Mouse (Mus musculus) embryo, embryonic 10 days (tissue): Measurements from ENCODE around the gene Btbd7.
A peak's percentile ranks its signal among the peaks of the same experiment; 100 is the strongest.

Experiments
- DNase-seq: peaks from one replicate; pipeline ENCODE4 v3.0.0-alpha.2; 2015; ENCODE audit warnings: low spot score

Gene Btbd7

DNA sequence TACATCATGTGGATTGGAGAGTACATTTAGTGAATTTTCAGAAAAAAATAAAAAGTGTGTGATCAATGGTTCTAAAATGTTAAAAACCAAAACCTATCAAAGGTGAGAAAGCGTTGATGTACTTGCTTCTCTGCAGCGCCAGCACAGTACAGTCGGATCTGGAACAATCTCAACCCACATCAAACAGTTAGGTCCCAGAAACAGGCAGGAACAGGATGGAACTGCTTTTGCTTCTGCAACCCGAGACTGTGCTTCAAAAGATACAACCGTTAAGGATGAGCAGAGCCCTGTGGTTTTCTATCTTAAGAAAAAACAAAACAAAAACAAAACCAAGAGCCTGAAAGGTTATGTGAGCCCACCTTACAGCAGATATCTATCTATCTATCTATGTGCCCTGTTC lies 95.4 kb downstream of the Btbd7 start:
- DNase-seq = no peak

DNA sequence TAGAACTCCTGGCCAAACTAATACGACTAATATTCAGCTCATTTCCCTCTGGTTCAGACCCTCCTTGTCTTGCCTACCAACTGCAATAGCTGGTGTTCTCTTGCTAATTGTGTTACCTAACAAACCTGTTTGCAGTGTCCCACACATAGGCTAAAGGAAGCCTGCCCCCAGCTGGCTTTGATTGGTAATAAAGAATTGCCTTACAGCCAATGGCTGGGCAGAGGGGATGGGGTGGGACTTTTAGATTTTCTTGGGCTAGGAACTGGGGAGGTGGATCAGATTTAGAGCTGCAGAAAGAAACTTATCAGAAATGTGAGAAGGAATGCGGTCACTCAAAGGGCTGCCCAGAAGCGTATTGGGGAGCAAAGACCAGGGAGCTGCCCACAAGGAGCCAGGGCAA lies 98.8 kb downstream of the Btbd7 start:
- peak; percentile 18 for DNase-seq

DNA sequence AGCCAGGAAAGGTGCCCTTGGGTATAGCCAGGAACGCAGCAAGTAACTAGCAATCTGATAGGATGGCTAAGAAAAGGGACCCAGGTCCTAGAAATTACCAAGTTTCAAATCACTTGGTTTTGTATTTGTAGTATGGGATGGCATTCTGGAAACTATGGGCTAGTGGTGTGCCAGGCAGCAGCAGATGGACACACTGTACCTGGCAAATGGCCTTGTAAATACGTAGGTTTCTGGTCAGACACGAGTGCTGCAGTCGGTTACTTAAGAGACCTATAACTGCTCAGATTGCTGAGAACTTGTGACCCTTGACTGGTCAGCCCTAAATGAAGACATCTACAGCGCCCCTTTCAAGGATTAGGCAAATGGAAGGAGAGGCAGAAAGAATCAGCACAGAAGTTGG lies 100.1 kb downstream of the Btbd7 start:
- no peak for DNase-seq

DNA sequence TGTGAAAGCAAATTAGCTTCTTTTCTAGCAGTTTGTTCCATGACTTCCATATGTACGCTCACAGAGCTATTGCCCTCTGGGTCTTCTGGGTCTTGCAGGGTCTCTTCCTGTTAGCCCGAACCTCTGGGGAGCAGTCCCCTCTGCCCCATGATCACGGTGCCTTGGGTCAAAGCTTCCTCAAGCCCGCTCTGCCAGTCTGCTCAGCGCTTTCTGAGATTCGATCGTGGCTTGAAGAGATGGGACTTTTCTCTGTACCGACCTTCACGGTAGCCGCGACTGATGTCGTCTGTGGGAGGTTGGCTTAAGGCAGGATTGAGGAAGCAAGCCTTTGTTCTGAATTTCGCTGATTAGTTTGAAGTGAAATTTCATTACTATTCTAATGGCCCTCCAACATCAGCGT lies 102.2 kb downstream of the Btbd7 start:
- DNase-seq = no peak

DNA sequence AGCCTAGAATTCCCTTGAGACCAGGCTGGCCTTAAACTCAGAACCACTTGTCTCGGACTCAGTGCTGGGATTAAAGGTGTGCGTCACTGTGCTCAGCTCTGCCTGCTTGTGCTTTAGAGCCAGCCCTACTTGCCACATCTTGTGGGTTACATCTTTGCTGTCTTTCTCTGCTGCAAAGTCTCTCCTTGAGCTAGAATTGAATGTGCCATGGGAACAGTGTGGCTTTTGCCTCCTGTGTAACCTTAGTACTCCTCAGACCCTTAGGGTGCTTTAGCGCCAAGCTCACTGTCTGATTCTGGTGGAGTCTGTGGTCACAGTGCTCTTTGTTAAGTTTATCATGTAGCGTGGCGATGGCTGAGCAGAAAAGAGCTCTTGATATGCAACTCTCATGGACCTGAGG lies 105.6 kb downstream of the Btbd7 start:
- no peak for DNase-seq

DNA sequence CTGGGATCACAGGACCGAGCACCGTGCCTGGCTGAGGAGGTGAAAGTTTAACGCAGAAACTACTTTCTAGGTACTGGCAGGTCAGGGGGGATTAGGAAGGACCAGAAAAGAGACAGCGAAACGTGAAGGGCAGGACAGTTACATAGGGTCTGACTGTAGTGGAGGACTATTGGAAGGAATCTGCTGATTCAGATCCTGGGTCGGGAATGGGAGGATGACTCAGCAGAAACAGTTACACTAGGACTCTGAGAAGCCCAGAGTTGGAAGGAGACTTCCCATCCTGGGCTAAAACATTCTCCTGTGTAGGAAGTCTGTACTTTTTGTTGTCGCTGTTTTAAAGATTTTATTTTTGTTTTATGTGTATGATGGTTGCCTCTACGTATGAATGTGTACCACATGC lies 106.7 kb downstream of the Btbd7 start:
- no peak for DNase-seq

DNA sequence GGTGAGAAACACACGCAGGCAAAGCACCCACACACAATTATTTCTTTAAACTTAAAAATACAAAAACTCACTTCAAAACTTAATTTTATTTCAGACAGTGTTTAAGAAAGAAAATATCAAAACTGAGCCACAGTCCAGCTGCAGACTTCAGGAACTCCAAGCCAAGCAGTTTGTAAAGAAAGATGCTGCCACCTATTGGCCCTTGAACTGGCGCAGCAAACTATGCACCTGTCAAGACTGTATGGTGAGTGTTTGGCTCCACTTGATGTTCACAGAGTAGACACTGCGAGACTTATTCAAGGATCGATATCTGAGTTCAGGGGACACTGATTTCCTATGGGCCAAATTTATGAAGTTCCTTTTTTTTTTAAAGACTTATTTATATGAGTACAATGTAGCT lies 109.3 kb downstream of the Btbd7 start:
- DNase-seq = no peak

DNA sequence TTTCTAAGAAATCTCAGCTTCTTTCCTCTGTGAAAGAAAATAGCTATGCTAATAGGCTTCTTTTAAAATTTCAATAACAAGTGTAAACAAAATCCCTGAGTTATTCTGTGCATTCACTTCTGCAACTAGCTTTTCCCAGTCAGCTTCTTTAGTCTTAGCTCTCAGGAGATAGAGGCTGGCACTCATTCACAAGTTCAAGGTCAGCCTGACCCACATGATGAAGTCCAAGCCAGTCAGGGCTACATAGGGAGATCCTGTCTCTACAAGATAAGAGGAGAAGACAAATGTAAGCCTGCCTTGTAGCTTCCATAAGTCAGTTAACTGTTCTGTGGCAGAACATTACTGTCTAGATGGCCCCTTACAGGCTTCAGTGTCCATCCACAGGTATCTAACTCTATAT lies 114.6 kb downstream of the Btbd7 start:
- no peak for DNase-seq

DNA sequence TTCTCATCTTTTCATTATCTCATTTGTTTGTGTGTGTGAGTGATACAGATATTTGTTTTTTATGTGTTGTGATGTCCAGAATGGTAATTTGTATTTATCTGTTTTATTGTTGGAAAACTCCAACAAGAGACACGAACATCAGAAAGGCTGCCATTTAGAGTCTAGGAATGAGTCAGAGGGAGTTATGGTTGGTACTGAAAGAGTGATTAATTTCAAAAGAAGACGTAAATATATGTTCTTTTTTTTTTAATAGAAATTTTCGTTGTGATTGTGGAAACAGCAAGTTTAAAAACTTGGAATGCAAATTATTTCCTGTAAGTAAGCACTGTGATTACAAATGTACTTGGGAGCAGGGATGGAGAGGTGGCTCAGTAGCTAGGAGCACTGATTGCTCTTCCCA lies 116.6 kb downstream of the Btbd7 start:
- DNase-seq = no peak

DNA sequence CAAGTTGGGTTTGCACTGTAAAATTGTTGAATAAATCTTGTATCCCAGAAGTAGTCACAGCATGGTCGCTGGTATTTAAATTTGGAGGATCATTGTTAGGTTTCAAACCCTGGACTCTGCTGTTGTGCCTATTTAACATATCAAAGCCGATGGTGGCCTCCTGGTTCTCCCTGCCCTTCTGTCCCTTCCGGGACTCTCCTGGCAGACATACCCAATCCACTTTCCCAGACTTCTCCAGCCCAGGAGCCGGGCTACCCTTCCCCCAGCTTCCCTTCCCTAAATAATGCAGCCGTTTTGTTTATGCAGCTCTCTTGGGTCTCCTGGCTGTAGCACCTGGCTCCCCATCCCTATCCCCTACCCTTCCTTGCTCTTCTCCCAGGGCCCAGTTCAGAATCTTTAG lies 119.3 kb downstream of the Btbd7 start:
- no peak for DNase-seq

DNA sequence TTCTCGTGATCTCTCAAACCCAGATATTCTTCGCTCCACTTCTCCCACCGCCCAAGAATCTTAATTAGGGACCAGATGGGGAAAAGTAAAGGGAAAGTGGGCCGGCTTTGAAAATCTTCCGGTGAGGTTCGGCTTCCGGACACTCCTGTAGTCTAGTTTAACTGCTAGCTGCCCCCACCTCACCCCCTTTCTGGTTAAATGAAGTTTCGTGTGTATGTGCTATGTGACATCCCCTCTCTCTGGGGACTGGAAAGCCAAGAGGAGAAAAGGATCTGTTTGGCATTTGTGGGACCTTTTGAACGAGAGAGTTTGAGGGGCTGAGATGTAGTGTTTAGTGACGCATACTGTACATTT lies 119.9 kb downstream of the Btbd7 start, which contains the start of gene Gm20604:
TSS of gene Gm20604 (minus strand) at position 270 of the 354 bp plus-strand sequence.
- DNase-seq = no peak

DNA sequence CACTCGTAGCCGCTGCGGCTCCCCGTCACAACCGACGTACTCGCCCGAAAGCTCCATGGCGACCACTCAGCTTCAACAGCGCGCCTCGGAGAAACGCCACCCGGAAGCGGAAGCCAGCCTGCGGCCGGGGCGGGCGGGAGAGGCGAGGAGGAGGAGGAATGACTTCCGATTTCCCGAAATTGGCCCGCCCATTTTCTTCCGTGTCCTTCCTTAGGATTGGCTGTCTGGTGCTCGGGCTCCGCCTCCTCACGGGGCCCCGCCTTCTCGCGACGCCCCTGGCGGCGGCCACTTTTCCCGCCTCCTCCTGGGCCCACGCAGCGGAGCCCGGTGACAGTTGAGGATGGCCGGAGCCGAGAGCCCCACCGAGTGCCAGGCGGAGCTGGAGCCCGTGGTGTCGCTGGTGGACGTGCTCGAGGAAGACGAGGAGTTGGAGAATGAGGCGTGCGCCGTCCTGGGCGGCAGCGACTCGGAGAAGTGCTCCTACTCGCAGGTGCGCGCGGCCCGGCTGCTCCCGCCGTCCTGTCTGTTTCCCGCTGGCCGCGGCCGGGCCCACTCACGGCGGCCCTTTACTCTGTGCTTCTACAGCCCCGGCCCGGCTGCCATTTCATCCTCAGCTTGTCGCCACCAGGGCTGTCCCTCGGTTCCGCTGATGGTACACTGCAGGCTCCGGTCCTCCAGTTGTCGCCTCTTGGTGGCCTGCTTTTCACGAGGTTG lies 120.4 kb downstream of the Btbd7 start, which contains the start of the genes Gm28051, Gon7 and Ubr7:
TSS of gene Gm28051 (minus strand) at position 77 of the 714 bp plus-strand sequence.
TSS of gene Gon7 (minus strand) at position 115 of the 714 bp plus-strand sequence.
TSS of gene Ubr7 (plus strand) at position 279 of the 714 bp plus-strand sequence.
- peak; percentile 97 for DNase-seq

DNA sequence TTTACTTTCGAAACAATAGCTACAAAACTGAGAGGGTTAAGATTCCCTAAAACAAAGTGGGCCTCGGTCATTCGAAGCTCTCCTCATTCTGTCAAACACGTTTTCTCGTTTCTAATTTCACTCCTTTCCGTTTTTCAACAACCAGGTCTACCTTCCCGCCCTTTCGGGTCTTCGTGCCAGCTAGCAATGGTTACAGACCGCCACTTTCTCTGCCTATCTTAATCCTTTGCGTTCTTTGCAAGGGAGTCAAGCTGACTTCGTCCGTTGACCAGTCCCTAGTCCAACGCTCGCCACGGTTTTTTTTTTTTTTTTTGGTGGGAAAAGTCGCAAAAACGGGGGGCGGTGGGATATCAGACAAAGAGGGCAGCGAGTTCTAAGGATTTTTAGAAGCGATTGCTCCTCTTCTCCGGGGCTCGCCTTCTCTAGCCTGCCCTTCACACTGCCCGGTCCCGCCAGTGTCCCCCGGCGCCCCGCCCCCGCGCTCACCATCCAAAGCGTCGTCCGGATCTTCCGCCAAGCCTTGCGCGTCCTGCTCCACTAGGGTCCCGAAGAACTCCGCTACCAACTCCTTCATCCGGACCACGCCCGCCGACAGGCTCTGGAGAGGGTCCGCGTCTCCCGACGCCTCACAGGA lies 121.1 kb downstream of the Btbd7 start:
- DNase-seq = peak; percentile 16

DNA sequence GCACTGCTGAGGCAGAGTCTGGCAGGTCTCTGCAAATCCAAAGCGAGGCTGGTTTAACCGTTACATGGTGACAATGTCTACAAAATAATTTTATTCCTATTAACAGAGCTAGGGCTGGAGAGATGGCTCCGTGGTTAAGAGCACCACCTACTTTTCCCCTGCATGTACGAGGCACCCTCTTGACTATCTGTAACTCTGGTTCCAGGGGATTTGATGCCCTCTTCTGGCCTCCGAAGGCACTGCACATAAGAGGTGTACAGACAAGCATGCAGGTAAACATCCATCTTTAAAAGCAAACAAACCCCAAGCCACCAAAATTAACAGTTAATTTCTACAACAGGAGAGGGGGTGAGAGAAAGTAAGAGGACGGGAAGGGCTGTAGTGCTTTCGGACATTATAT lies 122.0 kb downstream of the Btbd7 start:
- DNase-seq = no peak

DNA sequence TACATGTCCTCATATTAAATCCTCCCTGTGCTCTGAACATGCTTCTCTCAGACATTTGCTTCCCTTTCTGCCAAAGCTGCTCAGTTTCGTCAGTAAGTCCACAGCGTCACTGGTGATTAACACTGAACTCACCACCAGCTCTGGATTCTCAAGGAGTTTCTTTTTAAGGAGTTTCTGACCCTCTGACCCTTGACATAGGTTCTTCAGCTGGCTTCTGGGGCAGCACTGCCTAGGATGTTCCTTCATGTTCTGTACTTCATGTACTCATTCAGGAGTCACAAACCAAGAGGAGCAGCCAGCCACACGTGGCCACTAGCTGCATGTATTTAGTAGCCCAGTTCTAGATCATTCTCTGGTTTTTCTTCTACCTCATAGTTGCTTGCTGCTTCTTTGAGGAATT lies 130.0 kb downstream of the Btbd7 start:
- DNase-seq = no peak

DNA sequence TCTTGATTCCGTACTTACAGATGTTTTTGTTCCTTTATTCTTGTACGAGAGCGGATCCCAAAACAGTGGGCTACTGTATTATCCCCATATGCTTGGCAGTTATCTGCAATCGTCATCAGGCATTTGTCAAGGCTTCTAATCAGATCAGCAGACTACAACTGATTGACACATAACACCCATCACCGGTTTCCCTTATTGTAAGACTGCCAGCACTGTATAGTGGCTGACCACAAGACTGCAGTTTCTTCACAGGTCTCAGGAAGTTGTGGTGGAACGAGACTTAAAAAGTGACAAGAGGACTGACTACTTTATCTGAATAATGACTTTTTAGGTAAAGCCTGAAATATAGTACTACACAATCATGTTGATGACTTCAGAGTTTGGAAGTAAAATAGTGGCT lies 133.4 kb downstream of the Btbd7 start:
- DNase-seq = no peak

DNA sequence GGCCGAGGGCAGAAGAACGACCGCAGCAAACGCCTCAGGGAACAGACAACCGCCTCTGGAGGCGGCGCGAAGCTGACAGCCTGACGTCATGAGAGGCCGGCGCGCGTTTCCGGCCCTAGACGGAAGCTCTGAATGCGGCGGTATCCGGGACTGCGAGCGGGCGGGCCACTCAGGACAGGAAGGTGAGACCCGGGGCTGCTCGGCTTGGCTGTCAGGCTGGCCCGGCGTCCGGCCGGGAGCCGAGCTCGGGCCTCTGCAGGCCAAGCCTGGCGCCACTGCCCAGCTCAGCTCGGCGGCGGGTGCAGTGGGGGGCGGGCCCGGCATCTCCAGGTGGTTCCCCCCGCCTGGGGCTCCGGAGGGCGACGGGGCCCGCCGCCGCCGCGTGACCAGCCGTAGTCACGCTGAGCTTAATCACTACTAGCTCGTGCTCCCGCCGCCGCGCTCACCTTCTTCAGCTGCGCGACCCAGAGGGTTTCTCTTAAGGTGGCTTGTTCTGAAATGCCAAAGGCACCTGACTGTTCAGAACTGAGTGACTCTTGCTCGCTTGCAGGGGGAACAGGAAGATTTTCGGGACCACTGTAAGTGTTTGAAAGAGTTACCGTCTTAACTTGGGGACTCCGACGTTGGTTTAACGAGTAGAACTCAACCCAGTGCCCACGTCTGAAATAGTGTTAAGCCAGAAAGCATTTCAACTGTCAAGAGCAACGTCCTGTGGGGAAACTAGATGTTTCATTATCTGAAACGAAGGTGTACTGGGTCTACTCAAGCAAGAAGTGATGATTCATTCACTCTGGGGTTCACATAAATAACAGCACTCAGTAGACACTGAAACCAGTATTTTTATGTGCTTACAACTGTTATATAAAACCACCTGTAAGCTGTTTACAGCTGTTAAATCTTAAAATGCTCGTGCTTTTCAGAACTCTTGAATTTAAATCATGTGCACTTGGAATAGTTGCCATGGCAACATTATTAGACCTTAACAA lies 134.4 kb downstream of the Btbd7 start, which contains the start of the genes Moap1 and Tmem251:
TSS of gene Moap1 (minus strand) at position 73 of the 986 bp plus-strand sequence.
TSS of gene Tmem251 (plus strand) at position 174 of the 986 bp plus-strand sequence.
- peak; percentile 96 for DNase-seq

DNA sequence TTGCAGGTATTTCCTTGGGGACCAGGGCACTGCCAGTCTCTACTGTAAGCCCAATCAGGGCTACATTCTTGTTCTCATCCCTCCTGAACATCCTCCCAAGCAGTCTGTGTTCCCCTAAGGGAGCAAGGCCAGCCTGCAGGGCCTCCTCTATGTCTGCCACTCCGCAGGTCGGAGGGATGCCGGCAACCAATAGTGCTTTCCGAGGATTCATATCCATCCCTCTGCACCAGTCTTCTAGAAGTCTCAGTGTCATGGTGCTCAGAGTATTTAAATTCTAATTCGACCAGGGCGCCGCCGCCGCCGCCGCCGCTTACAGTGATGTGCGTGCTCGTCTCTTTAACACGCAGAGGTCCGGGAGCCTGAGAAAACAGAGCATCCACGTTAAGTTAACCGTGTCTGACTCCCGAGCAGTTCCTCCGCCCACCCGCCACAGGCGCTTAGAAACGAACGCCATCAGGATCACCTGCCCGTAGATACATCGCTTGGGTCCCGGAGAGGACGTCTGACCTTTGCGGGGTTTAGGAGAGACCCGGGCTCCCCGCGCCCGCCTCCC lies 135.2 kb downstream of the Btbd7 start:
- peak; percentile 17 for DNase-seq

DNA sequence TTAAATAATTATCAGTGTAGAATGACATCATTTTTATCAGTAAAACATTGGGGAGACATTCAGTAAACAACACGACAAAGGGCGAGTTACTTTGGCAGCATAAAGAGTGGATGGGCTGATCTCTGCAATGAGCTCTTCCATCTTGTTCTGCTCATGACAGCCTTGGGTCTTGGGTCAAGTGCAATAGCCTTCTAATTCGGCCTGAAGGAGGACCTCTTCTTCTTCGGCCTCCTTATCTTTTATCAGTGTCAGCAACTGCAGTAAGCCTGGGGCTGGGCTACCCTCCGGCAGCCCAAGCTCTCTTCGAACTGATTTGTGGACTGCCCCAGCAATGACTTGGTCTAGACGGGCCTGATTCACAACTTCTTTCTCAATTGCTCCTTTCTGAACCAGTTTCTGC lies 136.2 kb downstream of the Btbd7 start:
- no peak for DNase-seq

DNA sequence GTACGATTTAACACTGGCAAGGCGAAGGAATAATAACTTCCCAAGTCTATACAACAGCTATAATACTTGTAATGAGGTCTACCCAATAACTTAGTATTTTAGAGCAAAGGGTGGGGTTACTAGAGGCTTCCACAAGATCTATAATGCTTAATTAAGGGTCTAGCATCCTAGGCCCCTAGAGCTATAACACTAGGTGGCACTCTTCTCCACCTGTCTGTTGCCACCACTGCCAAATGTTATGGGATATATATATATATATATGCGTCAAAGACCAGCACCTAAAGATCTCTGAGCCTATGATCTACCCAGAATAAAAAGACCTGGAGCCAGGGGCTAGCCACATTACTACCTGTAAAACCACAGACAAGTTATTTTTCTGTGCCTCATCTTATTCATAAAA lies 138.0 kb downstream of the Btbd7 start:
- no peak for DNase-seq

DNA sequence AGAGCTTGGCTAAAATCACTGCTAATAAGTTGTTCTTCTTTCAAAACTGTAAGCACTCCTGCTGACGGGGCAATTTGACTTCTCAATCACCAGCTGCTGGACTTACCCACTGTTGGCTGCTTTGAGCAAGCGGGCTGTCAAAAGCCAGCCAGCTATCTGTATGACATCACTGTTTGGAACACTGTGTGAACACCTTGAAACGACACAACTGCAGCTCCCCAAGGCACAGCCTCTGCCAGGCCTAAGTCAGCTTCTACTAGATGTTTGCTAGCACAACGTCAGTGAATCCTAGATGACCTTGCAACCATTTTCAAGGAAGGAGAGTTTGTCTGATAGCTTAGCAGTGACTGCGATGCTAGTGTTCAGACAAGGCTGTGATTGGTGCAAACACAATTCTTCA lies 139.2 kb downstream of the Btbd7 start:
- DNase-seq = no peak

DNA sequence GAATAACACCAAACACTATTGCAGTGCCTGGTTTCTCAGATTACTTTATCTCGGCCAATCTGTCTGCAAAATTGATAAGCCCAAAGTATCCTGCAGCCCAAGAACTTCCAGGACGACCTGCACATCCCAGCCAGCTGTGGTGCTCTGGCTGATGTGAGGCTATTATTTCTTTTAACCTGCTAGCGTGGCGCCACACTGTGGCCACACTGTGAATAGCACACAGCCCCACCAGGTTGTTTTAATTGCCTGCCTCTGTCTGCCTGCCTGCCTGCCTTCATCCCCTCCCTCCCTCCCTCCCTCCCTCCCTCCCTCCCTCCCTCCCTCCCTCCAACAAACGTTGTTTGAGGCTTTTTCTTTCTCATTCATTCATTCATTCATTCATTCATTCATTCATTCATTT lies 144.9 kb downstream of the Btbd7 start:
- peak; percentile 82 for DNase-seq
